Mouse (Mus musculus): ENCODE data around the gene Morc1. TPM values are rescaled to one million over a fixed set of nuclear protein-coding genes. Genes with fewer than 3 reads are reported as not detected.

Gene Morc1
- polyA plus RNA-seq, 1 experiment = not detected

DNA sequence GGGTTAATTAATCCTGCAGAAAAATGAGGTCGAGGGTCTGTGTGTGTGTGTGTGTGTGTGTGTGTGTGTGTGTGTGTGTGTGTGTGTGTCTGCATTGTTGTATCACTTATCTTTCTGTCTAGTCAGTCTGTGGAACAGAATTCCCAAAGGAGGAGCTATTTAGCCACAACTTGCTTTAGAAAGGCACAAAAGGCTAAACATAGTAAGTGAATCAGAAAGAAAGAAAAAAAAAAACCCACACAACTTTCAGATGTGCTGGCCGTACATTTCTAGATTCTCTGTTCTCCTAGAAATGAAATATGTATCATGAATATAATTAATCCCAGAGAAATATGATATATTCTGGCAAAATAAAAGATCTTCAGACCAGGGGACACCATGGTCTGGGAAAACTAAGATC, 190.0 kb downstream of the Morc1 start:
- TF ChIP-seq CTCF (IDR thresholded peaks at IDR 0.05; ENCODE audit: extremely low read depth, insufficient read length, insufficient replicate concordance, low read depth, low read length) = no peak
- no peak for TF ChIP-seq POLR2A (IDR thresholded peaks at IDR 0.05; ENCODE audit: low read depth, low read length)
- H3K4me3 ChIP-seq (ENCODE audit: low read depth, low read length) = no peak overlapping the region
- no peaks in the 10 kb centered on the region for H3K4me1 ChIP-seq (ENCODE audit: control insufficient read depth, insufficient read depth, insufficient read length, low read length)
- H3K27ac ChIP-seq (ENCODE audit: insufficient read depth, low read depth, low read length) = no peak overlapping the region
- no peaks in the 10 kb centered on the region for H3K36me3 ChIP-seq (ENCODE audit: control insufficient read depth, insufficient read depth, low read length)
- H3K27me3 ChIP-seq (ENCODE audit: control insufficient read depth, insufficient read depth, low read length) = no peaks in the 10 kb centered on the region
- 48% methylated on average over 2 of the region's 2 CpGs for WGBS

DNA sequence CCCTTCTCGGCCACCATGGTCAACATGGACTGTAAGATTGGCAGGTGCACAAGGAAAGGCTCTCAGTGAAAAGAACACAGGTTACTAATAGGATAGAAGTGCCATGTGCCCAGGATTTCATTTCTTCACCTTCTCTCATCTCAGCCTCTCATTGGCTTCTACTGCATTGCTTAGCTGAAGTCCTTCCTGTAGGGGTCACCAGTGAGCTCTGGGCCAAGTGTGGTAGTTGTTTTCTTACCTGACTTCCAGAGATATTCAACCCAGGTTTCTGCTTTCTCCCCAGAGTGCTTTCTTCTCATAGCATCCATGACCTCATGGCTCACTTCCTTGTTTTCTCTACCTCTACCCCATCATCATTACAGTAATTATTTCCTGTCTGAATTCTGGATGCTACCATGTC, 192.4 kb downstream of the Morc1 start:
- Histone ChIP-seq H3K4me3 (ENCODE audit: low read depth, low read length) (no peak overlapping the region), H3K27ac (ENCODE audit: insufficient read depth, low read depth, low read length) (no peak overlapping the region), H3K27me3 (ENCODE audit: control insufficient read depth, insufficient read depth, low read length) (no peaks in the 10 kb centered on the region), H3K4me1 (ENCODE audit: control insufficient read depth, insufficient read depth, insufficient read length, low read length) (no peaks in the 10 kb centered on the region), H3K36me3 (ENCODE audit: control insufficient read depth, insufficient read depth, low read length) (no peaks in the 10 kb centered on the region)
- TF ChIP-seq POLR2A (IDR thresholded peaks at IDR 0.05; ENCODE audit: low read depth, low read length) (no peak), CTCF (IDR thresholded peaks at IDR 0.05; ENCODE audit: extremely low read depth, insufficient read length, insufficient replicate concordance, low read depth, low read length) (no peak)
- 77% methylated on average over 1 of the region's 1 CpGs for WGBS

DNA sequence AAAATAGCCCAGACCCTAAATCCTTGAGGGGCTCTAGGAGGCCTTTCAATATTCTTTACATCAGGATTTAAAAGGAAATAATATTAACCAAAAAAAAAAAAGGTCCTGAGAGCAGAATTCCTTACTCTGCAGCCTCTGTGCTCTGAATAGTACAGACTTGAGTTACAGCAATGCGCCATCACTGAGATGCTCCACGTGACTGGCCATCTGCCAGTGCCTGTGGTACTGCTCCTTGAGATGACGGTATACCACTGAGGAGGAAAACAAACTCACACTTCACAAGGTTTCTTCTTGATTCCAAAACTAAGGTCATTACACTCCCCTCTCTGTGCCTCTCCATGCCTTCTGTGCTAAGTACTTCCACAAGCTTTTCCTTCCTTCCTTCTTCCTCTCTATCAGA, 195.1 kb downstream of the Morc1 start:
- 76% methylated on average over 3 of the region's 3 CpGs for WGBS
- Histone ChIP-seq H3K4me3 (ENCODE audit: low read depth, low read length) (no peak overlapping the region), H3K4me1 (ENCODE audit: control insufficient read depth, insufficient read depth, insufficient read length, low read length) (no peaks in the 10 kb centered on the region), H3K27me3 (ENCODE audit: control insufficient read depth, insufficient read depth, low read length) (no peaks in the 10 kb centered on the region), H3K36me3 (ENCODE audit: control insufficient read depth, insufficient read depth, low read length) (no peaks in the 10 kb centered on the region), H3K27ac (ENCODE audit: insufficient read depth, low read depth, low read length) (no peak overlapping the region)
- TF ChIP-seq CTCF (IDR thresholded peaks at IDR 0.05; ENCODE audit: extremely low read depth, insufficient read length, insufficient replicate concordance, low read depth, low read length) (no peak), POLR2A (IDR thresholded peaks at IDR 0.05; ENCODE audit: low read depth, low read length) (no peak)

DNA sequence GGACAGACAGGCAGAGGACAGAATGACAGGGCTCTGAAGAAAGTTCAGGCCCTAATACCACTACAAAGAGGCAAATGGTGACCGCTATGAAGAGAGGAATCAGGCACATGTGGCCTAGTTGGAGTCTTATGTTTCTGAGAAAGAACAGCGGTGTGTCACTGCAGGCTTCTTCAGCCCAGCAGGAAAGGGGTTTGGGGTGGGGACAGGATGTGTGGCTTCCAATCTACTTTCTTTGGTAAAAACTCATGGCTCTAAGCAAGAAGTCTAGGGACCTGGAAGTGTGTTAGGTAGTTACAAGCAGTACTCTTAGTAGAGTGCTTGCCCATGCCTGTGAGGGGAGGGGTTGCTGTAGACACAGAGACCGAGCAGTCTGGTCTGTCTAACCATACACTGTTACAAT, 196.3 kb downstream of the Morc1 start:
- H3K27me3 ChIP-seq (ENCODE audit: control insufficient read depth, insufficient read depth, low read length) = no peaks in the 10 kb centered on the region
- H3K4me1 ChIP-seq (ENCODE audit: control insufficient read depth, insufficient read depth, insufficient read length, low read length) = no peaks in the 10 kb centered on the region
- H3K27ac ChIP-seq (ENCODE audit: insufficient read depth, low read depth, low read length) = no peak overlapping the region
- no peaks in the 10 kb centered on the region for H3K36me3 ChIP-seq (ENCODE audit: control insufficient read depth, insufficient read depth, low read length)
- no peak for TF ChIP-seq CTCF (IDR thresholded peaks at IDR 0.05; ENCODE audit: extremely low read depth, insufficient read length, insufficient replicate concordance, low read depth, low read length)
- no peak for TF ChIP-seq POLR2A (IDR thresholded peaks at IDR 0.05; ENCODE audit: low read depth, low read length)
- 92% methylated on average over 3 of the region's 3 CpGs for WGBS
- no peak overlapping the region for H3K4me3 ChIP-seq (ENCODE audit: low read depth, low read length)

DNA sequence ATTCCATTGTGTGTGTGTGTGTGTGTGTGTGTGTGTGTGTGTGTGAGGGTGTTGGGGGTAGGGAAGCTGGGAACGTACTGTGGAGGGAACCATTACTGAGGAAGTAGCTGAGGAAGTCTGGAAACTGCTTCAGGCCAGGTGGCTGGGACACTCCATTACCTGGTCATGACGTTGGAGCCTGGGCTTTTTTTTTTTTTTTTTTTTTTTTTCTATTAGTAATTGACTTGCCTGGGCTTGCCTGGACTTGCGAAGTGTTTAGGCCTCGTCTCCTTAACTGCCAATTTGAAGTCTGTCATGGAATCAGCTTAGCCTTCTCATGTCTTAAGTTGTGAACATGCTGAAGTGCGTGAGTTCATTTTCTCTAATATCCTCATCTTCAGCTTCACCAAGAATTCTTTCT, 198.7 kb downstream of the Morc1 start:
- no peaks in the 10 kb centered on the region for H3K27me3 ChIP-seq (ENCODE audit: control insufficient read depth, insufficient read depth, low read length)
- H3K27ac ChIP-seq (ENCODE audit: insufficient read depth, low read depth, low read length) = no peak overlapping the region
- WGBS = 79% methylated on average over 5 of the region's 5 CpGs
- H3K36me3 ChIP-seq (ENCODE audit: control insufficient read depth, insufficient read depth, low read length) = no peaks in the 10 kb centered on the region
- TF ChIP-seq POLR2A (IDR thresholded peaks at IDR 0.05; ENCODE audit: low read depth, low read length) (no peak), CTCF (IDR thresholded peaks at IDR 0.05; ENCODE audit: extremely low read depth, insufficient read length, insufficient replicate concordance, low read depth, low read length) (no peak)
- H3K4me3 ChIP-seq (ENCODE audit: low read depth, low read length) = no peak overlapping the region
- no peaks in the 10 kb centered on the region for H3K4me1 ChIP-seq (ENCODE audit: control insufficient read depth, insufficient read depth, insufficient read length, low read length)

DNA sequence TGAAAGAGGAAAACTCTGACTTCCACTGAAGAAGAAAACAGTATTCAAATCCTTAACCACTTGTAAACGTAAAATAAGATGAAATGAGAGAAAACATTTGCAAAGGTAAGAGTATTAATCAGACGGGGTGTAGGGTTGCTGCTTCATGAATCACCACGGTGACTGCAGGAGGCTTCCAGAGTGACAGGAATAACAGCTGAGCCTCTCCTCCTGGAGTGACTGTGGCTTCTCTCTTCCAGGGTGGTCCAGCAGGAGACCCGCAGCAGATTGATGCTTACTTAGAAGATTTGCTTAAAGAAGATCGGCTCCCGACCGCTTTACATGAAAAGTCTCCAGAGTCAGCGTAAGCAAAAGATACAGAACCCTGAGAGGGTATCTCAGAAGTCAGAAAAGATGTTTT, 199.4 kb downstream of the Morc1 start:
- no peaks in the 10 kb centered on the region for H3K27me3 ChIP-seq (ENCODE audit: control insufficient read depth, insufficient read depth, low read length)
- H3K4me3 ChIP-seq (ENCODE audit: low read depth, low read length) = no peak overlapping the region
- 48% methylated on average over 8 of the region's 8 CpGs for WGBS
- no peaks in the 10 kb centered on the region for H3K4me1 ChIP-seq (ENCODE audit: control insufficient read depth, insufficient read depth, insufficient read length, low read length)
- H3K36me3 ChIP-seq (ENCODE audit: control insufficient read depth, insufficient read depth, low read length) = no peaks in the 10 kb centered on the region
- no peak overlapping the region for H3K27ac ChIP-seq (ENCODE audit: insufficient read depth, low read depth, low read length)
- no peak for TF ChIP-seq CTCF (IDR thresholded peaks at IDR 0.05; ENCODE audit: extremely low read depth, insufficient read length, insufficient replicate concordance, low read depth, low read length)
- no peak for TF ChIP-seq POLR2A (IDR thresholded peaks at IDR 0.05; ENCODE audit: low read depth, low read length)

DNA sequence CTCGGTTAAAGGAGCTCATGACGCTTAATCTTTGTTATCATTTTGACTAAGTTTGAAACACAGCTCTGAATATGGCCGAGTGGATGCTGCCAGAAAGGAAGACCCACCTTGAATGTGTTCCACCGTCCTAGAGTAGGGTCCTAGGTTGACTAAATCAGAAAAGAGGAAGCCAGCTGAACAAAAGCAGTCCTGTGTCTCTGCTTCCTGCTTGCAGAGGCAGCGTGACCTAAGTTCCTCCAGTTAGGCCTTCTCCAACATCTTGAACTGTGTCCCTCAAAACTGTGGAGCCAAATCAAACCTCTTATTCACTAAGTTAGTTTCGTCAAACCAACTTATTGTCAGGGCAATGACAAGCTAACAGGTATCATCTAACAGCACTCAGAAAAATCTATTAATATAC, 201.3 kb downstream of the Morc1 start:
- 84% methylated on average over 6 of the region's 6 CpGs for WGBS
- Histone ChIP-seq H3K36me3 (ENCODE audit: control insufficient read depth, insufficient read depth, low read length) (no peaks in the 10 kb centered on the region), H3K4me1 (ENCODE audit: control insufficient read depth, insufficient read depth, insufficient read length, low read length) (no peaks in the 10 kb centered on the region), H3K4me3 (ENCODE audit: low read depth, low read length) (no peak overlapping the region), H3K27ac (ENCODE audit: insufficient read depth, low read depth, low read length) (no peak overlapping the region), H3K27me3 (ENCODE audit: control insufficient read depth, insufficient read depth, low read length) (no peaks in the 10 kb centered on the region)
- TF ChIP-seq CTCF (IDR thresholded peaks at IDR 0.05; ENCODE audit: extremely low read depth, insufficient read length, insufficient replicate concordance, low read depth, low read length) (no peak), POLR2A (IDR thresholded peaks at IDR 0.05; ENCODE audit: low read depth, low read length) (no peak)

DNA sequence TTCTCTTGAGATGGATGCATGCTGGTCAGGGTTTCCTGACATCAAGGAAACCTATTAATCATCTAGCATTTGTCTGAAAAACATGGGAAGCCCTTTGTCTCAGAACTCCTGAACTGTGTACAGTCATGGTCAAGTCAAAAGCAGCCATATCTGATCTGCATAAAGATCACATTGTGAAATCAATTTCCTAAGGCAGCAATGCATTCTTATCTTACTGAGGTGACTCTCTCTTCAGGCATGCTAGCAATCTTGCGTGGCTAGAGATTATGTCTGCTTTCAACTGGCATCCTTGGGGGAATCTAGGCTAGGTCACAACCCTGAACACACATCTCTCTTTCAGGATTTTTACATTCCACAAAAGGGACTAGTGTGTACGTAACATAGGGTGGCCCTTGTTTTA, 215.2 kb downstream of the Morc1 start:
- Histone ChIP-seq H3K27ac (ENCODE audit: insufficient read depth, low read depth, low read length) (no peak overlapping the region), H3K4me1 (ENCODE audit: control insufficient read depth, insufficient read depth, insufficient read length, low read length) (no peaks in the 10 kb centered on the region), H3K4me3 (ENCODE audit: low read depth, low read length) (no peak overlapping the region), H3K27me3 (ENCODE audit: control insufficient read depth, insufficient read depth, low read length) (no peaks in the 10 kb centered on the region), H3K36me3 (ENCODE audit: control insufficient read depth, insufficient read depth, low read length) (no peaks in the 10 kb centered on the region)
- WGBS = 60% methylated on average over 2 of the region's 2 CpGs
- TF ChIP-seq POLR2A (IDR thresholded peaks at IDR 0.05; ENCODE audit: low read depth, low read length) (no peak), CTCF (IDR thresholded peaks at IDR 0.05; ENCODE audit: extremely low read depth, insufficient read length, insufficient replicate concordance, low read depth, low read length) (no peak)

All from small intestine, adult 2 months (tissue).